Mouse (Mus musculus): Measurements from ENCODE around the gene Prelp.

The Prelp gene

DNA sequence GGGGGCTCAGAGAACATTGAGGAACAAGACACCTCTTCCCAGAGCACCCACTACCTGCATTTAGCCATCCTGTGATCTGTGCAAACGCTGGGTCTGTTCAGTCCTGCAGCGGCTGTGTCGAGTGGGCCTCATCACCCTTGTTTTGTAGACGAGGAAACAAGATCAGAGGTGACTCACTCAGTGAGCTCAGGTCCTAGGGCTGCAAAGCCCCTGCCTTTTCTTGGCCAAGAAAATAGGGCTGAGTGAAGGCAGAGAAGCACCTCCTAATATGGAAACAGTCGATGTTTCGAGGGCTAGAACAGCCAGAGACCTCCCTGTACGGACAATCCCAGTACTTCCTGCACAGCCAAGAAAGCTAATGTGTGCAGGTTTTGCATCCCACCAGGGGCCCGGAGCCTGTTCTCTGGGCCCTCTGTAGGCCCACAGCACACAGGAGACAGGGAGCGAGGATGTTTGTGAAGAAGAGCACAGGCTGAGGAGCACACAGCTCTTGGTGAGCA, 22.1 kb downstream of the Prelp start:
- DNase-seq (ENCODE audit: low spot score in 2 of 2): no peak

- DNase-seq (ENCODE audit: low spot score in 2 of 2): no peak
Observed at GRCm38 (mm10) chr1:133897293-133897692, 23.9 kb downstream of the Prelp start.

- DNase-seq (ENCODE audit: low spot score in 2 of 2): no peak
Observed at GRCm38 (mm10) chr1:133891489-133891888, 29.7 kb downstream of the Prelp start.

DNA sequence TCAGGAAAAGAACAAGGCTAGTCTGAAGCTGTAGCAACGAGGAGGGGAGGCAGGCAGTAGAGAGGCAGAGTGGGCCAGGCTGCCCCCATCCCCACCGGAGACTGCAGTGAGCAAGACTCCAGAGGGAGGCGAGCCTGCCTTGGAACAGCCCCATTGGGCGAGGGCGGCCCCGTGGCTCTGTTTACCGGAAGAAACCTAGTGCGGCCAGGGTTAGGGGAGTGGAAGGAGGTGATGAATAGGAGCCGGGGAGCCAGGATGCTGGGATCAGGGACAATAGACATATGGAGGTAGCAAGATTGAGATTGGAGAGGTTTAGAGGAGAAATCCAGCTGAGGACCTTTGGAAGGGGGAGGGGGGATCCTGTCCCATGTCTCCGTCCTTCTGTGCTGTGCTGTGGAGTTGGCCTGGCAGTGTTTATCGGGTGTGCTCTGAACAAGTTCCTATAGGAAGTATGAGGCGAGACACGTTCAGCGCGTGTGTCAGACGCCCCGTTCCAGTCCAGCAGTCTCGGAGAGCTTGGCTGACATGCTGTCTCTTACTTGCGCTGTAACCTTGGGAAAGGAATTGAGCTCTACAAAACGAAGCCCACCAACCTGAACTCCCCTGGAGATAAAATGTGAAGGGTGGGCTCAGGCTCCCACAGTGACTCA, 31.1 kb downstream of the Prelp start:
- DNase-seq (ENCODE audit: low spot score in 2 of 2): no peak

DNA sequence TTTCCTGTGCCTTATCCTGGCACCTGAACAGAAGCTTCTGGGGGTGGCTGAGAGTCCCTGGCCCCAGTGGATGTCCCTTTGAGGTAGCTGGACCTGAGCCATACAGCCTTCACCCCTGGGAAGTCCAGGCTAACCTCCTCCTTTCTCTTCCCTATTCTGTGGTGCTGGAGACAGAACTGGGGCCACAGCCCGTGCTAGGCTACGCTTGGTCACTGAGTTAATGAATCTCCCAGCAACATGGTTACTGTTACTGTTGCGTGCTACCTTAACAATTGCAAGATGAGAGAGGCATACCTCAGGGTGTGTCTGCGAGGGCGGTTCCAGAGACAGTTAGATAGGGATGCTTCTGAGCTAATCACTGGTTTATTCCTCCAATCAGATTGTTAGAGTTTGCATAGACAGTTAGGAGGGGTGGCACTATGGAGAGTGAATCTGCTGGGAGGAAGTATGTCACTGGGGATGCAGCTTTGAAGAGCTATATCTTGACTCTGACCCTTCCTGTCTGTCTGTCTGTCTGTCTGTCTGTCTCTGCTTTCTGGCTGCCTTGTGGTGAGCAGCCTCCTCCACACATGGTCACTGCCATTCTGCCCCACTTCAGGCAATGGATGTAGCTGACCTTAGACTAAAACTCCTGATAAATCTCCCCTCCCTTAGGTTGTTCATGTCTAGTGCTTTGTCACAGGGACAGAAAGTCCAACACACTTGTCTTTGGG, 33.5 kb downstream of the Prelp start:
- DNase-seq (ENCODE audit: low spot score in 2 of 2): no peak

DNA sequence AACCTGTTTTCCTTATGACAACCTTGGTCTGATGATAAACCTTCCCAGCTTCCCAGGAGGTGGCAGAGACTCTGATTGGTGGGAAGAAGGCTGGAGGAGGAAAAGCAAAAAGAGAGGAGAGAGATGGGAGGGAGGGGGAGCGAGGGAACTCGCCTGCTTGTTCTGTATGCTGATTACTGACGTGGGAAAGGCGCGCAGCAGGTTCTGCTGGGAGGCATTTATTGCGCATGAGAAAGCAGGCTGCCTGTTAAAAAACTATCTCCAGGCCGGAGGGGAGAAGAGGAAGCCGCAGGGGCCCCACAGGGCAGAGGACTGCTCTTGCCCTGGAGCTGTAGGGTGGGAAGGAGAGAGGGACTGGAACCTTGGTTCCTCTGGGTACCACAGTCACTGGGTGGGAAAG, 34.2 kb downstream of the Prelp start:
- peak in 1 of 2 experiments; percentile 23 for DNase-seq (ENCODE audit: low spot score in 2 of 2)

DNA sequence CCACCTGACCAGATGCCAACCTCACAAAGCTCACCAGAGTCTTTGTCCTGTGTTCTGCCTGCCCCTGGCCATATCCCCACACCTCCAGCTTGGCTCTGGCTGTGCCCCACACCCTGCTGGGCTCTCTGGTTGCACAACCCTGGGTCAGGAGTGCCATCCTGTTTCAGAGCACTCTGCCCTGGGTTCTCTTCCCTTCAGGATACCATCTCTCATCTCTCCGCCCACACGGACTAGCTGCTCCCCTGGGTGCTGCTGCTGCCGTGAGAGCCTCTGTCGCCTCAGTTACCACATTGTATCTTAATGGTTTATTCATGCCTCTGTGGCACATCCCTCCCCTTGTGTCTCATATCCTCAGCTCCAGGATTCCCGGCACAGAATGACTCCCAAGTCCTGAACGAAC, 34.8 kb downstream of the Prelp start:
- DNase-seq (ENCODE audit: low spot score in 2 of 2): no peak

GRCm38 (mm10) chr1:133885811-133886210, 35.4 kb downstream of the Prelp start:
- peak in 1 of 2 experiments; percentile 23 for DNase-seq (ENCODE audit: low spot score in 2 of 2)

- no peak for DNase-seq (ENCODE audit: low spot score in 2 of 2)
Observed at GRCm38 (mm10) chr1:133884746-133885145, 36.5 kb downstream of the Prelp start.

GRCm38 (mm10) chr1:133884090-133884489, 37.1 kb downstream of the Prelp start:
- DNase-seq (ENCODE audit: low spot score in 2 of 2): no peak

- DNase-seq (ENCODE audit: low spot score in 2 of 2): no peak
Observed at GRCm38 (mm10) chr1:133882283-133883217, 38.7 kb downstream of the Prelp start.

- DNase-seq (ENCODE audit: low spot score in 2 of 2): no peak
Observed at GRCm38 (mm10) chr1:133881813-133882212, 39.4 kb downstream of the Prelp start.

DNA sequence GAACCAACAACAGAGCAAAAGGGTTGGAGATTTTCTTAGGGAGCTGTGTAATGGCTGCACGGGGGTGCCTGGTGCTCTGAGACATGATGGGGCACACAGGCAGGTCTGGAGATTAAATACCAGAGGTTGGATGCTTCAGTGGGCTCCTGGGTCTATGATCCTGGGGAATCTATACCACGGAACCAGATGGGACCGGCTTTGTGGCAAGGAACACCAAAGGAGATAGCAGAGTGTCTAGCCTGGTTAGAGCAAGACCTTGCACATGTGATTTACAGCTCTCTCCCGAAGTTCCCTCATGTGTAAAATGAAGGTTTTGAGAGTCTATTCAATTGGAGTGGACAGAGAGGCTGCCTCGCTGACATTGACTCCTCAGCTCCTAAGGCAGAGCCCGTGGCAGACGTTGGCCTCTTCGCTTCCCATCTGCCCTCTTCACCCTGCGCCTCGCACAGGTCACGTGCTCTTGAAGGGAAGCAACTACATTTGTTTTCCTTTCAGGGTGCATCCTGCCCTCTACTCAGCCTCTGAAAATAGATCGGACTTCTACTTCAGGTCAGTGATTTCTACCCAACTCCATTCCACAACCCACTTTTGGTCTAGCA, 42.3 kb downstream of the Prelp start:
- no peak for DNase-seq (ENCODE audit: low spot score in 2 of 2)

DNA sequence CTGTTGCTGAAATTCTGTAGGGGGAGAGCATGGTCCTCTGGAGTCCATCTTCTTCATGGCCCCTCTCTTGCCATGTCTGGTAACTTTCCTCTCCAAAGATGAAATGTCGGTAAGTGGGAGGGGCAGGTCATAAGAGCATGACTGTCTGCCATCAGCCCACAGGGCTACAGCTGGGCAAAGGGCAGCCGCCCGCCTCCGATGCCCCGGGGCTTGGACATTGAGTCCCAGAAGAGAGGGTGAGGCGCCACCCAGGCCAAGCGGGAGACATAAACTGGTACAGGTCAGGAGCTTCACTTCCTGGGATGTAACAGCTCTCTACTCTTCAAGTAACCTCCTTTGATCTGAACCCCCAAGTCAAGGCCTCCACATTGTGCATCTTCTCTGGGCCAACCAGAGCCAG, 44.3 kb downstream of the Prelp start:
- DNase-seq (ENCODE audit: low spot score in 2 of 2): no peak

DNA sequence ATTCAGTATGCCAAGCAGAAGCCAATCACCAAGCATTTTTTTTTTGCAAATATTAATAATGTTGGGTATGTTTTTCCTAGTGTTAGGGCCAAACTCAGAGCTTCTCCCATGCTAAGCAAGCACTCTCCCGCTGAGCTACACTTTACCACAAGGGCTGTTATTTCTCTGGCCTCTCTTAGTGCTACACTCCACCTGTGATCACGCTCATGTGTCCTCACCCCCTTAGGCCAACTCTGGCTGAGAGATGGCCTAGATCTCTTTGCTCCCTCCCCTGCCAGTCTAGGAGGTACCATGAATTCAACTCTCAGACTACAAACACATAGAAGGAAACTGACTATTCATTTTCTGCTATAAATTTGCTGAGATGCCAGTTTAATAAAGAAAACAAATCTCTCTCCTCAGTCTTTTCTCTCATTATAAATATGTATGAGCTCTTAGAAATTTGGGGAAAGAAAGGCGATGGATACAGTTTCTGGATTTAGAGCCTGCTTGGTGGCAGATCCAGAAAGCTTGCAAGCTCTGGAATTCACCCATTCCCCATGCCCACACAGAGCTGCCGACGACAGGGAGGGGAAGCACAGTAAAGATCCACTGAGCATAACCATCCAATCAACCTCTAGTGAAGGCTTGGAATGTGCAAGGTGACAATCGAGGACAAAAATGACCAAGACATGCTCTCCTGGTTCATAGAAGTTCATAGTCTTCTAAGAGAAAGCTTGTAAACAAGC, 48.0 kb downstream of the Prelp start:
- DNase-seq (ENCODE audit: low spot score in 2 of 2): no peak

GRCm38 (mm10) chr1:133871241-133871640, 50.0 kb downstream of the Prelp start:
- no peak for DNase-seq (ENCODE audit: low spot score in 2 of 2)

DNA sequence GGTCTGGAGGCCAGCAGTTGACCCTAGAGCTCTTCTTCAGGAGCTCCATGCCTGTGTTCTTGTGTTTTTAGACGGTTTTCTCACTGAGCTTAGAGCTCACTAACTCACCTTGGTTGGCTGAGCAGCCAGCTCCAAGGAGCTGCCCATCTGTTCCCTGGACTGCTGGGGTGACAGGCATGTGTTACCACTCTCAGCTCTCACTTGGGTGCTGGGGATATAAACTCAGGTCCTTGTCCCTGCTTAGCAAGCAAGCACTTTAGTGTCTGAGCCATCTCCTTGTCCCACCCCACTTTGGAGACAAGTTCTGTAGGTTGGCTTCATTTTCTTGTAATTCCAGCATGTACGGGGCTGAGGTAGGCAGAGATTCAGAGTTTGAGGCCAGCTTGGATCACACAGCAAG, 52.0 kb downstream of the Prelp start:
- no peak for DNase-seq (ENCODE audit: low spot score in 2 of 2)

DNA sequence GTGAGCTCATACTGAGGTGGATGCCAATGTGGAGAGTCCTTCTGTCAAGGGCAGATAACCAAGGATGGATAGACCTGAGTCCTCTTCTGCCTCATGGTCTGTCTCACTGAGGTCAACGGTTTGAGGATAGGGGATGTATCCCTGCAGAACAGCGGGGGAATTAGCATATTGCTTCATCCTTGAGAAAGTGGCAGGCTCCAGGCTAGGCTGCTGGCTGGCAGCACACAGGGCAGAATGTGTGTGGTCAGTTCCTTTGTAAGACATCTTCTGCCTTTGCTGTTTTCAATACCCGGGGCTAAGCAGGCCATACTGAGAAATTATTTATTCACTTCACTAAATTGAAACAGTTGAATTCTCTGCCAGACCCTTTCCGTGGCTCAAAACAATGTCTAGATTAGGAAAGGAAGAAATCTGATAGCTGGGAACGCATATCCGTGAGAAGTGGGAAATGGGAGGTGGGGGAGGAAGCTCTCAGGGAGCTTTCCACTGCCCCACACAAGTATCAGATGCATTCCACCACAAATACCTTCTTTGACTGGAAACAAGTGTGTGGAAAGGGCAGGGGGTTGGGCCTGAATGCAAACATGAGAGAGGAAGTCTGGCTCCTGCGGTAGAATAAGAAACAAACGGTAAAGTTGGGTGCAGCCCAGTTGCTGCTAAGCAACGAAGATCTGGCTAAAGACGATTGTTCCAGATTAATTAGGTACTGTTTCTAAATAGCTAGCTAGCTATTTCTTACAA, 57.8 kb downstream of the Prelp start:
- DNase-seq (ENCODE audit: low spot score in 2 of 2): no peak

DNA sequence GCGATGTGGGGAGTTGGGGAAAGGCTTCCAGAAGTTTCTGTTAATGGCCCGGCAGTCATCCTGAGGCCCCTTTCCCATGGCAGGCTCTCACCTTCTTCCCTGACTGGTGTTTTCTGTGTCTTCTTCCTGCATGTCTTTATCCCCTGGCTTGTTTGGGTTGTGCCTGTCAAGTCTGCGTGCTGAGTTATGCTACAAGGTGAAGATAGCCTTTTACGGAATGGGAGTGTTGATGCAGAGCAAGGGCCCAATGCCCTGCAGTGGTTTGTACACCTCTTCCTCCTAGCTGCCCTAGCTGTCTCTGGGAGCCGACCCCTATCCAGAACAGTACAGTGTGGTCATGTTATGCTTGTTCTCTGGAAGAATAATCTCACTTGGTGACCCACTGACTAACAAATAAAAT, 60.2 kb downstream of the Prelp start:
- DNase-seq (ENCODE audit: low spot score in 2 of 2): peak in 1 of 2 experiments; percentile 51
